ENCODE assay signal across 9 mouse cellular contexts in genomic region chr10:70165877-70166276, GRCm38 (mm10). TPM values are rescaled to one million over a fixed set of nuclear protein-coding genes. Genes with fewer than 3 reads are reported as not detected.
A peak's percentile ranks its signal among the peaks of the same experiment; 100 is the strongest.
DNase-seq lines count a peak whose midpoint lies in the region; ATAC-seq lines count a peak whose summit lies in the region.
"Had no signal": no experiment of that assay in that cellular context is flagged by ENCODE, and none has a peak within 500 bp of the region (broad histone marks: within the 10 kb centered on the region; RNA-seq: fewer than 3 reads in every experiment).

No protein-coding gene starts in this region.

- H3K4me2 ChIP-seq in heart, embryonic 16.5 days (ENCODE audit: low read depth, low read length), result no peak overlapping the region
- H3K4me2 ChIP-seq: hindbrain, embryonic 15.5 days had no signal

- WGBS in heart, embryonic 16.5 days, result 36% methylated on average over 6 of the region's 6 CpGs

- ATAC-seq in heart, embryonic 16.5 days (replicated peaks; ENCODE audit: extremely low read depth, insufficient read depth, low FRiP score), result no peak; the same call in 1 of the 2 replicates
- no peak for ATAC-seq in erythroid progenitor cell, adult 5-6 weeks (replicated peaks; ENCODE audit: low FRiP score, poor library complexity, severe bottlenecking)

- H3K9me3 ChIP-seq in heart, embryonic 16.5 days (replicated peaks; ENCODE audit: control insufficient read depth, low read length), result no peaks in the 10 kb centered on the region
- H3K9me3 ChIP-seq: hindbrain, embryonic 15.5 days had no signal

- H3K36me3 ChIP-seq in heart, embryonic 16.5 days (ENCODE audit: control insufficient read depth, insufficient read depth), result 0 out of 2 replicates have a peak, but pooled peaks cover 5% of the 10 kb centered on the region

- H3K4me3 ChIP-seq in heart, embryonic 16.5 days (ENCODE audit: low read length), result no peak overlapping the region
- H3K4me3 ChIP-seq: hindbrain, embryonic 15.5 days had no signal

- peak overlapping the region; percentile 29 for H3K27ac ChIP-seq in heart, embryonic 16.5 days (ENCODE audit: low read length)
- H3K27ac ChIP-seq: hindbrain, embryonic 15.5 days had no signal

- H3K27me3 ChIP-seq in heart, embryonic 16.5 days (ENCODE audit: control insufficient read depth, insufficient read depth, low read length), result no peaks in the 10 kb centered on the region
- H3K27me3 ChIP-seq: hindbrain, embryonic 15.5 days had no signal

- H3K9ac ChIP-seq in heart, embryonic 16.5 days (ENCODE audit: low read length), result 0 out of 2 replicates have a peak overlapping the region, but pooled peaks have one; percentile 10
- H3K9ac ChIP-seq: hindbrain, embryonic 15.5 days had no signal

- H3K4me1 ChIP-seq in heart, embryonic 16.5 days (ENCODE audit: control insufficient read depth, insufficient read depth, low read length), result peaks cover 57% of the 10 kb centered on the region

- DNase-seq in heart, adult 11 months, result no peak
- peak; percentile 37 for DNase-seq in retina, embryonic 14.5 days (ENCODE audit: low spot score)
- no peak for DNase-seq in retina, postnatal 1 day
- peak; percentile 58 for DNase-seq in cerebellum, adult 8-10 months
- peak; percentile 75 for DNase-seq in skeletal muscle tissue, adult 2 months (ENCODE audit: low read depth, low spot score)
- DNase-seq in layer of hippocampus, adult 8-10 months (ENCODE audit: low spot score in 2 of 2), result no peak

RNA-seq across cellular contexts. Expression of gene Mrln, which starts 38.6 kb away (rescaled TPM):
- 0.64 and 1.9 TPM in 2 replicates for polyA plus RNA-seq in heart, embryonic 16.5 days (2015; fragmentation: Nextera tagmentation; extraction: Ambion mirVana)
- total RNA-seq in layer of hippocampus, adult 8-10 months (2022), result not detected
- total RNA-seq in erythroid progenitor cell, adult 5-6 weeks (2015; ENCODE audit: low replicate concordance), result not detected in 2 replicates
- total RNA-seq in erythroid progenitor cell, adult 5-6 weeks (2017; ENCODE audit: low replicate concordance), result not detected in 2 replicates

Comparison
In these comparisons a context has a peak if more than half of its experiments do, and no peak if none do; other contexts are left out.
1. DNase-seq: peak in retina, embryonic 14.5 days (single experiment), cerebellum, adult 8-10 months (single experiment) and skeletal muscle tissue, adult 2 months (single experiment); none in heart, adult 11 months (single experiment), retina, postnatal 1 day (single experiment) and layer of hippocampus, adult 8-10 months (0 of 2).